Mouse (Mus musculus): ENCODE data around the gene Kcnk3.

Gene Kcnk3

DNA sequence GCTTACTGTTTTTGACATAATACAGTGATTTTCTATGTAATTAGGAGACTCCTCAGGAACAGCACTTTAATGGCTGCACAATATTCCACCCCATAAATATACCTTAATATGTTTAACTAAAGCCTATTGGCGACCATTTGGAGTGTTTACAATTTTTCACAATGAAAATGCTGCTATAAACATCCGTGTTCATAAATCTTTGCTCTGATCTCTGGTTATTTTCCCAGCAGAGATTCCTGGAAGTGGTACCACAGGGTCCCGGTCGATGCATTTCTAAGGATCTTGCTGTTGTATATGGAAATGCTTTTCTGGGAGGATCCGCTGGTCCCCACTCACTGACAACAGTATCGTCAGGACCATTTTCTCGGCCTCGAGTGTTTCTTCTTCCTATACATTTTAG, 25.3 kb downstream of the Kcnk3 start:
- no peak for DNase-seq (ENCODE audit: low read depth, low spot score)

DNA sequence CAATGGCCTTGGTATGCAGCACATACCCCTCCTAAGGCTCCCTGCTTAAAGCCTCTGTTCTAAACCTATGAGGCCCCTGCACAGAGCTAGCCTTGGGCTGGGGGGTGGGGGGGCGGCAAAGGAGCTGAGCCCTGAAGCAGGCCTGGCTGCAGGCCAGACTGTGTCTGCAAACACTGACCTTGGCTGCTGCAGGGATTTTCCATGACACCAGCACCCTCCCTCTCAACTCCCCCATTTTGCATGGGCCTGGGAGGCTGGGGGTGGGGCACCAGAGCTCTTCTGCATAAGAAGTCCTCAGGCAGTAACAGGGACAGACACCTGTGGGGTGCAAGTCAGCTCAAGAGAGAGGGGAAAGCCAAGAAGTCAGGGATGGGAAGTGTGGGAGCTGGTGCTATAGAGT, 26.3 kb downstream of the Kcnk3 start:
- DNase-seq (ENCODE audit: low read depth, low spot score), result peak; percentile 85

DNA sequence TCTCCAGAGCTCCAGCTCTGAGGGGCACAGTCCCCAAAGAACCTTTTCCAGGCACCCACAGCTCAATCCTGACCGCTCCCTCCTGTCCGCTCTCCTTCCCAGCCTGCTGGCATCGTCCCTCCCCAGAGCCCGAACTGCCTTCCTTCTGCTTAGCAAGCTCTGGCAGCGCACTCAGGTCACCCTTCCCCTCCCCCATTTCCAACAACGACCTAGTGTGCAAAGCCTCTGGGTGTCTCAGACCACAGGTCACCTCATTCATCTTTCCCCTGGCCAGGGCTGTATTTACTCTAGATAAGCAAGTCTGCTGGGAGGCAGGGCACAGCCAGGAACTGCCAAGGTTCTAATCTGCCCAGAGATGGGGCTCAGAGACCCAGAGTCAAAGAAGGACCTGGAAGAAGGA, 27.4 kb downstream of the Kcnk3 start:
- no peak for DNase-seq (ENCODE audit: low read depth, low spot score)

DNA sequence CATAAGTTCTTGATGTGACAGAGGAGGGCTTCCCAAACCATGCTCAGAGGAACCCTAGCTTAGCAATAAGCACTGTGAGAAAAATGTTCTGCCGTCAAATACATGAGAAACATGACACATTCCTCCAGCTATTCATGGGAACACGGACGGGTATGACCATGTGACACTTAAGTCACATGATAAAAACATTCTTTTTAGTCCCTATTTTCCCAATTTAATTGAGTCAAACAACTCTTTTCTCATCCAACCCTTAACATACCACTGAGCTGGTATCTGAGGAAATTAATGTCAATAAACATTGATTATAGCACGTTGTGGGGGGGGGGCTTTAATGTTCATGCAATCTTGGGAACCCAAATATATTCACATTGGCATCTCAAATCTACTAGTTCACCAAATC, 27.8 kb downstream of the Kcnk3 start:
- no peak for DNase-seq (ENCODE audit: low read depth, low spot score)

DNA sequence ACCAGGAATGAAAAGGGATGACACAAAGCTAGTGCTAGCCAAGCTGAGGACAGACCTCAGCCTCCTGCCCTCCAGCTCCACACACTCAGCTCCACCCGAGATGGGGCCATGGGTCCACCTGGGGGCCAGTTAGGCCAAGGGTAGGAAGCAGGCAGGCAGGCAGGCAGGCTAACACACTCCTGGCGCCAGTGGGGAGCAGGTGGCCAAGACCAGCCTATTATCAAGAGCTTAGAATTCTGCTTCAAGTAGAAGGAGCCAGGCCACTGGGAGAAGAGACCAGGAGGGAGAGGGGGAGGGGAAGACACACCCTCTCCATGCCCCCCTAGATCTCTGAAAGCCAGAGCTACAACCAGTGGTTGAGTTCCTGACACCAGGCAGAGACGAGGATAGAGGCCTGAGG, 28.7 kb downstream of the Kcnk3 start:
- DNase-seq (ENCODE audit: low read depth, low spot score), result no peak

DNA sequence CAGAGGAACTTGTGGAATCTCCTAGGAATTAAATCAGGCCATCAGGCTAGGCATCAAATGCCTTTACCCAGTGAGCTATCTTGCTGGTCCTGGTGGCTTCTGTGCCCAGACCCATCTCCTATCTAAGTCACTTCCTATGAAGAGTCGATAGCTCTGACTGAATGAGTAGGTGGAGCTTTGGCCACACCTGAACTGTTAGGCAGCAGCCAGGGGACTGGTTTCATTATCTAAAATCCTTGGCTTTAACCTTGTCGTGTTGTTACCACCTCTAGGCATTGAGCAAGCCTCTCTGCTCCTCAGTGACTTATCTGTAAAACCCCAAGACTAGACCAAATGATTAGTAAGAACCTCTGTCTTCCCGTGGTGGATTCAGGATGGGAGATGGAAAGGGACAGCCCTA, 29.4 kb downstream of the Kcnk3 start:
- no peak for DNase-seq (ENCODE audit: low read depth, low spot score)

DNA sequence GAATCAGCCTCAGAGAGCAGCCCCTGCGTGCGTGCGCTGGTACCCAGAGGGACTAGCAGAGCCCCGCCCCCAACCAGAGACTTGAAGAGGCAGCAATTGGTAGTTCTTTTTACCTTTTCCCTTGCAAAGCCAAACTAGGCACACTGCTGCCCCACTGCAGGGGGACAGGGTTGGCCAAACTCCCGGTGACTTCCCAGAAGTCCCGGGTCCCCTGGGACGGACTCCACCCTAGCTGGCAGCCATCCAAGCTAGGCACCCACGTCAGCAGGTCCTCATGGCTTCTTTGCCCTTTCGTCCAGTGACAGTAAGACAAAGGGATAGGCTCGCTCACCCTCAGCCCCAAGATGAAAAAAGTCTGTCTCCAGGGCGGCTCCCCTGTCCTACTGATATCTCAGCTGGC, 29.9 kb downstream of the Kcnk3 start:
- no peak for DNase-seq (ENCODE audit: low read depth, low spot score)

DNA sequence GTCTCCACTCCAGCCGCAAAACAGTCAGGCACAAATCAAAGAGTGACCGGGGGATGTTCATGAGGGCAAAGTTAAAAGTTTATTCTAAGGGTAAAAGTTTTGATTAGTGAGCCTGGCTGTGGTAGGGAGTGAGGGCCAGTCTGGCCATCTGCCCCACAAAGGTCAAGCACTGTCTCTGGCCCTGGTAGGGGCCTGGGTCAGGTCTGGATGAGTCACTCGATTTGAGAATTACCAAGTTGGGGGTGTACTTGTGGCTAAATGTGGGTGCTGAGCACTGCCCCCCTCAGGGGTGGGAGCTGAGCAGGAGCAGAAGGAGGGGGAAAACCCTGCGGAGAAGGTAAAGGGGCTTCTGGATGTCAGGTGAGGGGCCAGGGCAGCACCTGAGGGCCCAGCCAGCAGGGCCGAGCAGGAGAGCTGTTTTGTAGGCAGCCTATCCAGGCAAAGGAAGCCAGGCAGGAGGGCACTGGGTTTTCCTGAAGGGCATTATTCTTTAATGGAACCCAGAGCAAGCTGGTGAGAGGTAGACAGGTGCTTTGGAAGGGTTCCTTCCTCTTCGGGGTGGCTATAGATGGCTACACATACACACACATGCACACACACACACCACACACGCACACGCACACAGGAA, 30.5 kb downstream of the Kcnk3 start:
- DNase-seq (ENCODE audit: low read depth, low spot score), result no peak

DNA sequence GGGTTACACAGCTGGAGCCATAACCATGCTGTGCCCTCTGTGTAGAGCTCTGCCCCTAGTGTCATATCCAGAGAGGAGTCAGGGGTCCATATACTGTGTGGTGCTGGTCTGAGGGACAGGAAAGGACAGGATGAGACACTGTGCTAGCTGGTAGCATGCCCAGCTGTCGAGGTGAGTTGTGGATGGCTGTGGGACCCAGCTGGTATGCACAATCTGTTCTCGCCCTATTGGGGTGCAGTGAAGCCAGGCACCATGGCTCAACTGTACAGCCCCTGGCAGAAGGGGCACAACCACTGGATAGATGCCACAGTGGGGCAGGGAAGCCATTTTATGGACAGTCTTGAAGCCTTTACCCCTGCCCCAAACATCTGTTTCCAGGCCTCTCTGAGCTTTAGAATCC, 31.2 kb downstream of the Kcnk3 start:
- DNase-seq (ENCODE audit: low read depth, low spot score), result no peak

DNA sequence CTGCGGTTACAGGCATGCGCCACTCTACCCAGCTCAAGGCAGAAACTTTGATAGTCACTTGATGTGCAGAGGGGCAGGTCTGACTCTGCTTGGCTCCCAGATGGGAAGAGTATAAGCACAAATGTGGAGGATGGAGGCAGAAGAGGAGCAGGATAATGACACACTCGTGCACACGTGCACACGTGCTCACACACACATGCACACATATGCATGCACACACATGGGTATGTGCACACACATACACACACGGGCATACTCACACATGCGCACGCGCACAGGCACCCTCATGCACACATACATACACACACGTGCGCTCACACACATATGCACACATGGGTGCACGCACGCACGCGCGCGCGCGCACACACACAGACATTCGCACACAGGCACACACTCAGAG, 32.6 kb downstream of the Kcnk3 start:
- peak; percentile 16 for DNase-seq (ENCODE audit: low read depth, low spot score)

DNA sequence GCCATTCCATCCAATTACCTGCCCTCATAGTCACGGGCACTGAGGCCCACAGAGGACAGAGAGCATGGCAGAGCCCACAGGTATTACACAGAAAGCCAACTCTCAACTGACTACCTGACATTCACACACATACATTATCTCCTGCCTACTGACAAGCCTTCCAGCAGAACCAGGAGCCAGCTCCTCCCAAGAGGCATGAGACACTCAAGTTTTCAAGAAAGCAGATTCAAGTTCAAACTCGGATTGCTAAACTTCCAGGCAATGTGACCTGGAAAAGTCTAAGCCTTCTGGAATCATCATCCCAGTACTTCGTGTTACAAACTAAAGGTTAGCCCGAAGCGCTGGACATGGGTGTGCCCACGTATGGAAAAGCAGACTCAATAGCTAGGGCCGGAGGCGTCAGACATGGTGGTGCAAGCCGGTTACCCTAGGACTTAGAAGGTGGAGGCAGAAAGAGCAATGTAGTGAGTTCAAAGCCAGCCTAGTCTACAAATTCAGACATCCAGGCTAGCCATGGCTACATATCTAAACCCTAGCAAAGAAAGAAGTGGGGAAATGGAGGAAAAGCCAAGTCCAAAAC, 33.3 kb downstream of the Kcnk3 start:
- DNase-seq (ENCODE audit: low read depth, low spot score), result no peak

DNA sequence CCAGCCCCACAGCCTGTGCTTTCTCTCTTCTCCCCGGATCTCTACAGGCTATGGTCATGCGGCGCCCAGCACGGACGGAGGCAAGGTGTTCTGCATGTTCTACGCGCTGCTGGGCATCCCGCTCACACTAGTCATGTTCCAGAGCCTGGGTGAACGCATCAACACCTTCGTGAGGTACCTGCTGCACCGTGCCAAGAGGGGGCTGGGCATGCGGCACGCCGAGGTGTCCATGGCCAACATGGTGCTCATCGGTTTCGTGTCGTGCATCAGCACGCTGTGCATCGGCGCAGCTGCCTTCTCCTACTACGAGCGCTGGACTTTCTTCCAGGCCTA, 33.8 kb downstream of the Kcnk3 start:
- peak; percentile 7 for DNase-seq (ENCODE audit: low read depth, low spot score)

DNA sequence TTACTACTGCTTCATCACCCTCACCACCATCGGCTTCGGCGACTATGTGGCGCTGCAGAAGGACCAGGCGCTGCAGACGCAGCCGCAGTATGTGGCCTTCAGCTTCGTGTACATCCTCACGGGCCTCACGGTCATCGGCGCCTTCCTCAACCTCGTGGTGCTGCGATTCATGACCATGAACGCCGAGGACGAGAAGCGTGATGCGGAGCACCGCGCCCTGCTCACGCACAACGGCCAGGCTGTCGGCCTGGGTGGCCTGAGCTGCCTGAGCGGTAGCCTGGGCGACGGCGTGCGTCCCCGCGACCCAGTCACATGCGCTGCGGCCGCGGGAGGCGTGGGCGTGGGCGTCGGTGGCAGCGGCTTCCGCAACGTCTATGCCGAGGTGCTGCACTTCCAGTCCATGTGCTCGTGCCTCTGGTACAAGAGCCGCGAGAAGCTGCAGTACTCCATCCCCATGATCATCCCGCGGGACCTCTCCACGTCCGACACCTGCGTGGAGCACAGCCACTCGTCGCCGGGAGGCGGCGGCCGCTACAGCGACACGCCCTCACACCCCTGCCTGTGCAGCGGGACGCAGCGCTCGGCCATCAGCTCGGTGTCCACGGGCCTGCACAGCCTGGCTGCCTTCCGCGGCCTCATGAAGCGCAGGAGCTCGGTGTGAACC, 34.3 kb downstream of the Kcnk3 start:
- DNase-seq (ENCODE audit: low read depth, low spot score), result peak; percentile 50

DNA sequence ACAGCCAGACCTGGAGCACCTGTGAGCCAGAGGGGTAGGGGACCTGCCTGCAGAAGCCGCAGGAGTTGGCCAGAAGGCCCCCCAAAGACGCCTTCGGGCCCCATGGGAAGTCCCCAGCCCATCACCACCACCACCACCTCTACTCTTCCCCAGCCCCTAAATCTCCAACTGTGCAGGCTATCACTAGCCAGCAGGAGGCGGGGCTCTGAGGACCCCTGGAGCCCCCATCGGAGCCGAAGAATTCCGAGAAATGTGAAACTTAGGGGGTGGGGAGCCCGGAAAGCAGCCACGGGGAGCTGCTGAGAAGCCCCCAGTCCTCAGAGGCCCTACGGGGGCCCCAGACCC, 34.8 kb downstream of the Kcnk3 start:
- DNase-seq (ENCODE audit: low read depth, low spot score), result no peak

DNA sequence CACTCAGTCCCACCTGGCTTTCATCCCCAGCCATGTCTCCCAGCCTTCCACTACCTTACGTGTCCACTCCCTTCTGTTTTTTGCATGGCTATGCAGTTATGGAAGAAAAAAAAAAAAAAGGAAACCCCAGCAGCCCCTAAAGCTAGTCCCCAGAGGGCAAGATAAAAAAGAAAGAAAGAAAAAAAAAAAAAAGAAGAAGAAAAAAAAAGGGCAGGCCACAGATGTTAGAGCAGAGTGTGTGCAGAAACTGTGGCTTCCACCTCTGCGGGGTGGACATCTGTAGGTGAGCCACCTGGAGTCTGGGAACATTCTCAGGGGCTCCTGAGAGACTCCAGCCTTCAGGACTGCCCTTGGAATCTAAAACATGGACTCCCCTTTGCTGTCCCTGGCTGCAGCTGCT, 35.4 kb downstream of the Kcnk3 start:
- no peak for DNase-seq (ENCODE audit: low read depth, low spot score)

DNA sequence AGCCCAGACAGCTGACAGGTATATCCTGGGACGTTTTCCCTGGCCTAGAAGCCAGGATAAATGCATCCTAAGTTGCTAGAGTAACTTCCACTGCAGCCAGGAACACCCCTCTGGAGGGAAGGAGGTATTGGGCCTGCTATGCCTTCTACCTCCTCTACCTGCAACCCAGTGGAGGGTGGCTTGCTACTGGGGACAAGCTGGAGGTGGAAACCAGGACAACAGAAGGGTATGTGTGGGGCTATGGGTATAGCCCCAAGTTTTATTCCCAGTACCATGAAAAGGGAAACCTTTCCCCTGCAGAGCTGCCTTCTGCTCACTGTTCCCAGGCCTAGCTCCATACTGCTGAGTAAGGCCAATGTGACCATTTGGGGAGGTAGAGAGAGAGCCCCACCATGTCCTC, 36.3 kb downstream of the Kcnk3 start:
- no peak for DNase-seq (ENCODE audit: low read depth, low spot score)

DNA sequence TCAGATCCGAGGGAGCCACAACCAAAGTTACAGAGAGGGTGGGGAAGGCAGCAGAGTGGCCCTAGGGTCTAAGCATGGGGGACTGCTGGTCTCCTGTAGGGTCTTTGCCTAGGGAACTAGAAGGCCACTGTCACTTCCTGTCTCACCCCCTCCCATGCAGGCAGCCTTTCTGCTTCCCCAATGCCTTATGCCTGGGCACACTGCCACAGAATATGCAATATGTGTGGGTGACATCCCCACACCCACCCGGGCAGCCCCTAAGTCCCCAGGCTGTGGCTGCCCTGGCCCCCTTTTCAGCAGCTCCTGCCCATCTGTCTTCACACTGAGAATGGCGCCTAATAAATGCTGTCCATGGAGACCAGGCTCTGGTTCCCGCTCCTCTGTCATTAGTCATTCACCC, 36.9 kb downstream of the Kcnk3 start:
- no peak for DNase-seq (ENCODE audit: low read depth, low spot score)

DNA sequence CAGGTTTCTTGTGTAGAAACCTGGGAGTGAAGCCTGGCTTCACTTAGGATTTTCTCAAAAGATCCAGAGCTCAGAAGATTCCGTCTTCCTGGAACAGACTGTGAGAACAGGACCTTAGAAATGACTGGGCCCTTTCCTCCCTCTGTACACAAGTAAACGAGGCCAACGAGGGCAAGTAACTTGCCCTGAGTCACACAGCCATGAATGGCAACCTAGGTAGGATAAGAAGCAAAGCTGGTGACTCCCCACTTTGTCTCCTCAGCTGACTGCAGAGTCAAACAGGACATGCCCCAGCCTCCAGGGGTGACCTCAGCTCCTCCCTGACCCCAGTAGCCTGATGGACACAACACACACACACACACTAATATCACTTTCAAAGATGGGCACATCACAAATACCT, 37.4 kb downstream of the Kcnk3 start:
- DNase-seq (ENCODE audit: low read depth, low spot score), result no peak

DNA sequence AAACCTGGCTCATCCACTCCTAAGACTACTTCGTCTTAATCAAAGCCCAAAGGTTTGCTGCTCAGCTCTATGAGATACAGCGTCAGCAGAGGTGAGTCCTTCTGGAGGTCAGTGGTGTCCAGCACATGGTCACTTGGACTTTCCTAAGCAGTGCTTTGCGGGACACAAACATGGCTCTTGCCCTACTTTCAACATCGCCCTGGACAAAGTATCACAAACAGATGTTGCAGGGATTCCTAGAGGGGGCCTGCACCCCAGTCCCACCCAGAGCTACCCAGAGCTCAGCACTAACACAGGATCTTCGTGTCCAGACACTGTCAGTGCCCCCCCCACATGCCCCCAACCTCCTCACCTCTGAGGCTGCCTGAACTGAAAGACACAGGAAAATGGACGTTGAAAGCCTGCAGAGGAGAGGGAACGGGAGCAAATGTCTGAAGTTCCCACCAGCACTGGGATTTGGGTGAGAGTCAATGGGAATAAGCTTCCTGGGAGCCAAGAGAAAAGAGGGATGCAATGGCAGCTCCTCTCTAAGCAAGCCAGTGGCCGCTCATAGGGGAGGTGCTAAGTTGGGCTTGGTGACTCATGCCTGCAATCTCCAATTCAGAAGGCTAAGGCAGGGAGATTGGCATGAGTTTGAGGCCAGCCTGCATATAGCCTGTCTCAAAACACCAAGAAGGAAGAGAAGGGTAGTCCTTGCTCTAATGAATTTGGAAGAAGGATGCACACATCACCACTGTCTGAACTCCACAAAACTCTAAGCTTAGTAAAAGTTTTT, 38.5 kb downstream of the Kcnk3 start:
- DNase-seq (ENCODE audit: low read depth, low spot score), result no peak

DNA sequence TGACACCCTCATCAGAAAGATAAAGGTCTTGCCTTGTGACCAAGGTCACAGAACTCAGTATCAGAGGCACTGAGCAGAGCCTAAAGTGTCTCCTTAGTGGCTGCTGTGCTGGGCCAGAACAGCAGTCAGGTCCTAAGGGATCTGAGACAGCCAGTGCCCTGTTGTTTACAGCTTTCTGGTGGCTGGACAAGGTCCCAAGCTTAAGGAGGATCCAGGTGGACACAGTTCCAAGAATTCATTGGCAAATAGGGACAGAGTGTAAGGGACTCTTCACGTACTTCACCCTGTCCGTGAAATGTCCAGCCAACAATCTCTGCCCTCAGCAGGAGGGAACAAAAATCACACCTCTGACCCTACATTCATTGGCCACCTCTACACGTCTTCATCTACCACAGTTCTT, 40.5 kb downstream of the Kcnk3 start:
- no peak for DNase-seq (ENCODE audit: low read depth, low spot score)

DNA sequence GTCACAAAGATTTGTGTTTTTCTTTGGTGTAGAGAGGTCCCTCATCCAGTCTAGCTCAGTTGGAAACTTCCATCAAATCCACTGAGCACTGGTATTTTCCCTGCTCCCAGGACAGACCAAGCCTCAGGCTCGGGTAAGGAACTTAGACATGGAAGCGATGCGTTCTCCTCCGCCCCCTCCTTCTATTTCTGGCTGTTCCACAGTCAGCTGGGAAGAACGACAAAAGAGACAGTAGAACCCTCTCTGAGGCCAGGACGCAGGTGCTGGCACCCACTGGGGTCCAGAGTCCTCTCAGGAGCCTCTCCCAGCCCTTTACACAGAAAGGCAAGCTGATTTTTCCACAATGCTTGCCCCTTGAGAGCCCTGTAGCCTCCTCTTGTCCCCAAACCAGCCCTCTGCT, 42.4 kb downstream of the Kcnk3 start:
- DNase-seq (ENCODE audit: low read depth, low spot score), result no peak

DNA sequence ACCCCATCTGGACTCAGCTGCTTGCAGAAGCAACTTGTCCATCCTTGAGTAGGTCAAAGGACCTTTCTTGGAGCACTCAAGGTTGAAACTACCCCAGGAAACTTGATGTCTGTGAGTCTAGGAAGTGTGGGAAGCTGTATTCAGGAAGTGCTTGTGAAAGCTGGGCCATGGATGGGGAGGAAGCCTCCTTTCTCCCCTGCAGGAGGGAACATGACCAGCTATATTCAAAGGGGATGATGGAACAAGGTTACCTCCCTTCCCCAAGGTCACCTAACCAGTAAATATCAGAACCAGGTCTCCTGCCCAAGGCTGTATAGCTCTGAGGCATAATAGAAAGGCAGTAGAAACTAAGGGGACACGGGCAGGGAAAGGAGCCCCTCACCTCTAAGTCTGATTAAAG, 44.2 kb downstream of the Kcnk3 start:
- no peak for DNase-seq (ENCODE audit: low read depth, low spot score)

DNA sequence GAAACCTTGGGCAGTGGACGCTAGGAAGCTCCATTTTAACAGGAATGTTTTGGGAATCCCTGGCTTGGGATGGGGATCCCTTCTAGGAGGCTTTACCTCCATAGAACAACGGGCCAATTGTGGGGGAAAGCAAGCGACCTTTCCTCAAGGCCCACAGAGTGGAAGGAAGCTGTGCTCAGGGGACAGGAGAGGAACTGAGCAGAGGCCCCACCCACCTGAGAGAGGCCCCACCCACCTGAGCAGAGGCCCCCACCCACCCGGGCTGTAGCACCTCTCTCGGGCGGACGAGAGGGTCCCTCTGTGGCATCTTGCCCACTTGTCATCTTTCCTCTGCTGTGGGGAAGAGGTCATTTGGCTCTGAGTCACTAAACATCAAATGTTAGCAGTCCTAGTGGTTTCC, 49.0 kb downstream of the Kcnk3 start:
- DNase-seq (ENCODE audit: low read depth, low spot score), result no peak
